Mouse (Mus musculus) embryo, embryonic 10.5 days (tissue): ENCODE results near the gene Slc29a4.

ENCODE experiments used
- DNase-seq: peaks from one replicate; pipeline ENCODE4 v3.0.0-alpha.2; 2015; ENCODE audit warnings: low spot score

Gene Slc29a4

DNA sequence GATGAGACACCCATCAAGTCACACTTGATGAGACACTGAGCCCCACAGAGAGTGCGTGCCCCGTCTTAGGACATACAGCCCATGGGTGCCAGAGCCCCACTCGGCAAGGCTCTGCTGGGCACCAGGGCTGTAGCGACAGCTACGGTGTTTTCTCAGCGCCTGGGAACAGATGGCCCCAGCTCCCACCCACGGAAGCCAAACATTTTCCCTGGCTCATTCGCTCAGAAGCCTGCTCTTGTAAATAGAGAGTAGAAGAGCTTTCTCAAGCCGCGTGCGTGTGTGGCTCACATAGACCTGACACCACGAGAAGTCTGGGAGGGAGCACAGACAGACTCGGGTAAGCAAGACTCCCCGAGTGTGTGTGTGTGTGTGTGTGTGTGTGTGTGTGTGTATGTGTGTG, at the start of gene Slc29a4:
Gene Slc29a4, plus strand, starts transcription at position 265 of the 400 bp plus-strand sequence.
- DNase-seq = no peak

- DNase-seq = no peak
These were observed 44.1 kb upstream of the Slc29a4 start for GRCm38 (mm10) chr5:142648162-142648561.

GRCm38 (mm10) chr5:142649460-142650050, 42.8 kb upstream of the Slc29a4 start:
- DNase-seq = no peak

DNA sequence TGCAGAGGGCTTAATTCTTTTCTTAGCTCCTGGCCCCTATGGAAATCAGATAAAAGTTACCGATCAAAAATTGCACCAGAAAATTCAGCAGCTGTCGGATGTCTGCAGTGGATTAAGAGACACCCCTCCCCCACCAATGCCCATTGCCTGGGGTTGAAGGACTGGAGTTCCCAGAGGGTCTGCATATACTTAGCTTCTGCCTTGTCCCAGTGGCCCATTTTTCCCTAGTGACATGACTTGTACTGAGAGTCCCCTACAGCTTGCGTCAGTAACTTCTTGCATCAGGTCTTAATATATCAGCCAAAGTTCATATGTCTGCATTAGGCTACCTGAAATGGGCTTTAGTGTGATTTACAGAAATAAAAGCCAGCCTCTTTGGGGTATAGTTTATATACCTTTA, 41.9 kb upstream of the Slc29a4 start:
- DNase-seq = no peak

DNA sequence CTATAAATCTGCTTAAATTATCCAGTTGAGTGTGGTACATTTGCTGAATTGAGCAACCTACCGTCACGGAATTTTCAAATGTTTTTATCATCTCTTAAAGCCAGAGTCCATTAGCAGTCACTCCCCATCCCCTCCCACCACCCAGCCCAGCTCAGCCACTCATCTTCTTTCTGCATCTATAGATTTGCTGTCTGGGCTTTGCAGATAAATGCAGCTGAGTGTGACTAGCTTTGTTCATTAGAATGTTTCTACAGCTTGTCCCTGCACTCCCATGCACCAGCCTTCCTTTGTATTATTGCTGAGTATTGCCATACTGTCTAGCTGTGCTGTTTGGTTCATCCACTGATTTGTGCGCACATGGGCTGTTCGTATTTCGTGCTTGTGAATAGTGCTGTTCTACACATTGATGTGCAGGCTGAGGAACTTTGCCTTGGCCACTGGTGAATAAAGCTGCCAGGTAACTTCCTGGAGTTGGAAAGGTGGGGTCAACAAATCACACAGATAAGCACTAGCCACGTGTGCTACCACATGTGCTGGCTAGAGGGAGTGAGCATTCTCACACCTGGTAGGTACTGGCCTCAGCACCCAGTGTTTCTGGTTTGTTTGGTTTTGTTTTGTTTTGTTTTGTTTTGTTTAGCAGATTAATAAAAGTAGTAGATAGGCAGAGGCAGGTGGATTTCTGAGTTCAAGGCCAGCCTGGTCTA, 41.4 kb upstream of the Slc29a4 start:
- no peak for DNase-seq

DNA sequence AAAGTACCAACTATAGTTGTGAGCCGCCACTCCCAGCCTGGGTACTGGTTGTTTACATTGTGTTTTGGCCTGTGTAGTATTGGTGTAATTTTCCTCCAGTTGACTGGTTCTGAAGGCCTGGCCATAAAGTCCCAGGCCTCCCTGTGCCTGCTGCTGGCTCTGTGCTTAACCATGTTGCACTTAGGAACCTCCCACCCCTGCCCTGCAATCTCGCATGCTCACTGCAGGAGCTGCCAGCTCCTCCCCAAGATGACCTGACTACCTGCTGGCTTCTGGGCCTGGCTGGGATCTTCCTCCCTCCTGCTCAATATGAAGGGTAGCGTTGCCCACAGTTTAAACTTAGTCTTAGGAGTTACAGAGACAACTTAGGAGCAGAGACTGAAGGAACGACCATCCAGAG, 40.0 kb upstream of the Slc29a4 start:
- DNase-seq = no peak

DNA sequence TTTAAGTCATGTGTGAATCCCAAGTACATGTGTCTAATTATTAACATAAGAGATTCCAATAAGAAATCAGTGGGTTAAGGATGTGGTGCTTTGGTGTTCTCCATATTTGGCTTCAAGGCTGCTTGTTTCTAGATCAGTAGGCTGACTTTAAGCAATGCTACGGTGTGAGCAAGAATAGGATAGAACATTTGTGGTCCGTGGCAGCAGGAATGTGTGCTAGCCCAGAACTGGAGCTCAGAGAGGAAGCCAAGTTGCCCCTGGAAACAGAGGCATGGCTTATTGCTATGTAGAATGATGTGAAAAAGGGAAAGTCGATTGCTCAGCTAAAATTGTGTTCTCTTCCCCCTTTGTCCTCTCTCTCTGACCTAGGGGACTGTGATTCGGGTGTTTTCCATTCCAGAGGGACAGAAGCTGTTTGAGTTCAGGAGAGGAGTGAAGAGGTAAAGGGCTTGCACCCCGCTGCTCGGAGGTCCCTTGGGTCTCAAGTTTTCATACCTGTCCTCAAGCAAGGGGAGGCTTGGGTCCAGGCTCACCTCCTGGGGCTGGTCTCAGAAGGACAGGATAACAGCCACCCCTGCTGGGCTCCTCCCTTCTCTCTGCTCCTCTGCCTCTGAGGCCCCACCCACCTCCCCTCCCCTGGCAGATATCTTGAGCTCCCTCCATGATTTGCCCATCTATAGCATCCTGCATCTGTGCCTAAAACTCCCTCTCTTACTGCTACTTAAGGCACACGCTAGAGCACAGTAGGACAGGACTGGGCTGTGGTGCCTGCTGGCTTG, 31.5 kb upstream of the Slc29a4 start:
- no peak for DNase-seq

DNA sequence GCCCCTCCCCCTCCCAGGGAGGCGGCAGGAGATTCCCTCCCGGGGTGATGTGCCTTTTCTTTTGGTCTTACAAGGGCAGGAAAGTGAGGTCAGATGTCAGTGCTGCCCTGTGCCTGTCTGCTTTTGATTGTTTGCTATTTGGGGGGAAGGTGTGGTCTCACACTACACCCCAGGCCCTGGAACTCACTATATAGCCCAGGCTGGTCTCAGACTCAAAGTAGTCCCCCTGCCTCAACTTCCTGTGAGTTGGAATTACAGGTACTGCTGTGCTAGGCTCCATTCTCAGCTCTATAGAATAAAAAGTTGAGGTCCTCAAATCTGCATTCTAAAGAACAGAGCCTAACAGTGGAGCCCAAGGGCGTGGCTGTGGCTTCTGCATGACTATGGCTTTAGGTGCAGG, 24.4 kb upstream of the Slc29a4 start:
- DNase-seq = no peak

DNA sequence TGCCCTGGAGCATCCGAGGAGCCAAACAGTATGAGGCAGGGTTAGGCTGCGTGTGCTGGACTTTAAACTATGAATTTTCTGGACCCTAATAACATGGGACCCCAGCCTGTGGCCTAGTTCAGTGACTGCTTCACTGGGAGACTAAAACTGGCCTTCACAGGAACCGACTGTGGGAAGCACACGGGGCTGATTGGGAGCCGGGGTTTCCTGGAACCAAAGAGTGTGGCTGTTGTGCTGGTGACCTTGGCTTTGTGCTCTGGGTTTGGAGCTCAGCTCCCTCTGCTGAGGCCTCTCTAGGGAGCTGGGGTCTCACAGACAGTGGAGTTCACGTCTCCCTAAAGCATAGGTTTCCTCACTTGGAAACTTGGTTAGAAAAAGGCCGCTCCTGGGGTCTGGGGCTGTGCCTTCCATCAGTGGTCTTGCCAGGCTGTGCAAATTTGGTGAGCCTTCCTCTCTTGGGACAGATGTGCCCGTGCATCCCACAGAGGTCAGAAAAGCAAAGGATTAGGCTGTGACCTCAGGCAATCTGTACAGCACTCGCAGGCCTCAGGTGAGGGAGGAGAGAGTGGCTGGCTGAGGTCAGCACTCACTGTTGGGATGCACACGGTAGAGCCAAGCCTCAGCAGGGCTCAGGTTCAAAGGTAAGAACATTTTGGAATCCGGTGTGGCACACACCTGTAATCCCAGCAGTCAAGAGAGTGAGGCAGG, 23.6 kb upstream of the Slc29a4 start:
- DNase-seq = no peak

DNA sequence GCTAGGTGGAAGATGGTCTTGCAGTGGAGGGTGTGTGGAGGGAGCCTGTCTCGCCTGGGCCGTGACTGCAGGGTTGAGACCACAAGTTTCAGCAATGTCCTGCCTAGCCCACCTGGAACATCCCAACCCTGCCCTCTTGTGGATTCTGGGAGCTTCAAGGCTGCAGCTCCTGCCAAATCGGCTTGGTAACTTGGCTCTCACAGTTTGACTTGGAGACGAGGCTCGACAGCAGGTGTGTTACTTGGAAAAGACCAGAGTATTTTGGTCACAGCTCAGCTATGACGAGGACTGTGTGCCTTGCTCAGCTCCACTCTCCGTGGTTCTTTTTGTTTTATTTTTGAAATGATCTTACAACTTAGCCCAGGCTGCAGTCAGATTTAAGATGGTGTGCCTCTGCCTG, 22.6 kb upstream of the Slc29a4 start:
- DNase-seq = no peak

GRCm38 (mm10) chr5:142673082-142673481, 19.2 kb upstream of the Slc29a4 start:
- DNase-seq = peak; percentile 55

- DNase-seq = no peak
These were observed 14.2 kb upstream of the Slc29a4 start for GRCm38 (mm10) chr5:142678141-142678571.

DNA sequence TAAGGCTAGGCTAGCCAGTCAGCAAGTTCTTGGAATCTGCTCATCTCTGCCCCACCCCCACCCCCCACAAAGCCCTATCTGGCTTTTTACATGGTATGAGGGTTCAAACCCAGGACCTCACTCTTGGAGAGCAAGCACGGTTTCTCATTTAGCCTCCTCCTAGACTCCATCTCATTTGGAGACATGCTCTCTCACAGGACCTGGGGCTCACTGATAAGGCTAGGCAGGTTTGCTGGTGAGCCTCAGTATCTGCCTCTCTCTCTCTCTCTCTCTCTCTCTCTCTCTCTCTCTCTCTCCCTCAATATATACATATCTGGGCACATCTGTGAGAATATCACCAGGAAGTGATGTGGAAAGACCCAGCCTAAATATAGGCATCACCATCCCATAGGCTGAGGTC, 13.2 kb upstream of the Slc29a4 start:
- DNase-seq = no peak

GRCm38 (mm10) chr5:142681911-142682310, 10.4 kb upstream of the Slc29a4 start:
- DNase-seq = no peak

DNA sequence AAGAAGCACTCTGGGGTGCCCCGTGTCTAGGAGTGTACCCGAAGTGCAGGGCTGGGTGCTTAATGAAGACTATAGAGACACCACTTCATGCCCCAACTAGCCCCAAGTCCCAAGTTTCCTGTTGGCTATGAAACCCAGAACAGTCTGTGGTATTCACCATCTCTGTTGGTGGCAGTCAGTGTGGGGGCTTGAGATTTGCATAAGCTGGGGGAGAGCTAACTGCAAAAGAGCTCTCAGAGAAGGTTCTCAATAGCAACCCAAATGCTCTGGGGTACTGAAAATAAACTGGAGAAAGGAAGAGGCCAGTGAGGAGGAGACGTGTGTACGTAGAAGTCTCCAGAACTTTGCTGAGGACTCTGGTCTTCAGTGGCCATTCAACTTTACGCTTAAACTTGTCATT, 9.8 kb upstream of the Slc29a4 start:
- DNase-seq = no peak

DNA sequence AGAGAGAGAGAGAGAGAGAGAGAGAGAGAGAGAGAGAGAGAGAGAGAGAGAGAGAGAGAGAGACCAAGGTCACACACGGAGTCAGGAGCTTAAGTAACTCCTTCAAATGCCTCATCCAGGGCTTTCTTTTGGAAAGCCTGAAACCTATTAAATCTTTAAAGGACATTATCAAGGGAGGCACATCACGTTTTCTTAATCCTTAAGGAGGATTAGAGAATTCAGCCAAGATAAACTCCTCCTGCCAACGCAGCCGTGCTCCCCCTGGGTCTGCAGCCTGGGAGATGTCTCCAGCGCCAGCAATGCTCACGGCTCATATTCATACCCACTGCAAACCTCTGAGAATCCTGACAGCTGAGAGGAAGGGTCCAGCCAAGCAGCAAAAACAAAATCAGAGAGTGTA, 3.4 kb upstream of the Slc29a4 start:
- no peak for DNase-seq

DNA sequence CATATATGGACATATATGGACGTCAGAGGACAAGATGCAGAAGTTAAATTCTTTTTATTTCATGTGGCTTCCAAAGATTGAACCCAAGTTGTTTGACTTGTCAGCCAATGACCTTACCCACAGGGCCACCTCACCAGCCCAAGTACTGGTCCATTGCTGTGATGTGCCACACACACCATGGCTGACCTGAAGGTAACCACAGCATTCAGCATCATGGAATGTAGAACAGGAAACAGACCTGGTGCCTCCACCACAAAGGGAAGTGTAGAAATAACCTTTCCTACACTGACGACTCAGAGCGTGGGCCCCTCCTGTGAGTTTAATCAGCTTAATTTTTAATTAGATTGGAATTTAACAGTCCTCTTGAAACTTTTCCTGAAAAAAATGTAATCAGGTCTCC, 2.0 kb upstream of the Slc29a4 start:
- no peak for DNase-seq

- no peak for DNase-seq
These were observed 842 bp downstream of the Slc29a4 start for GRCm38 (mm10) chr5:142692971-142693737.

DNA sequence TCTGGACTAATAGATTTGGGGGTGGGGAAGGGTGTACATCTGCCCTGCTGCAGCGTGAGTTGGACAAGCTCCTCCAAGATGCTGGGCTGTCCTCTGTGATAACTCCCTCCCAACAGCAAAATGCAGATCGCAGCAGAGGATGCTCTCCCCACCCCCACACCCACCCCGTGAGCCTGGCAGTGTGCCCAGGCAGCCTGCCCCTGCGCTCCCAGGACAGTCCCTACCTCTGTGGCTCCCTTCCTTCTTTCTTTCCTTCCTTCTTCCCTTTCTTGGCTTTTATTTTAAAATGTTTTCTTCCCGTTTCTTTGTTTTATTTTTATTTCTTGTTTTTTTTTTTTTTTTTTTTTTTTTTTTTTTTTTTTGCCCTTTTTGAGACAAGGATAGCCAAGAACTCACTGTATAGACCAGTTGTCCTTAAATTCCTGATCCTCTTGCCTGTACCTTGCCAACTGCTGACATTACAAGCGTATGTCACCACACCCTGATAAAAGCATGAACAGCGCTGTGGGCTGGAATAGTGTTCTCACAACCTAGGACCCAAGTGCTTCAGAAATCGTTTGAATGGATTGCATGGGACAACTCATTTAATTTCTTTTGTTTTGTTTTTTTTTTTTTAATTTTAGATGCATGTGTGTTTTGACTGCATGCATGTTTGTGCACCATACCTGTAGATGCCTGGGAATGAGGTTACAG, 1.6 kb downstream of the Slc29a4 start:
- DNase-seq = no peak

- peak; percentile 77 for DNase-seq
These were observed 2.5 kb downstream of the Slc29a4 start for GRCm38 (mm10) chr5:142694627-142695340.
